Mouse (Mus musculus): ENCODE data around the gene Plxnb1. TPM values are rescaled to one million over a fixed set of nuclear protein-coding genes. Genes with fewer than 3 reads are reported as not detected.

The Plxnb1 gene
- polyA plus RNA-seq, 1 experiment from 2014 or later, result 19.8 TPM

- 97% methylated on average over 5 of the region's 5 CpGs for whole genome bisulfite sequencing
- Histone ChIP-seq H3K9me3 (ENCODE audit: low read length) (no peaks in the 10 kb centered on the region), H3K4me2 (replicated peaks; ENCODE audit: low read depth, low read length) (no peak overlapping the region), H3K27ac (ENCODE audit: low read length) (no peak overlapping the region), H3K4me1 (ENCODE audit: insufficient read depth, low read length) (peaks cover 7% of the 10 kb centered on the region), H3K4me3 (ENCODE audit: low read length) (no peak overlapping the region), H3K9ac (replicated peaks; ENCODE audit: low read length) (no peak overlapping the region), H3K36me3 (ENCODE audit: insufficient read depth, low read length) (peaks cover 52% of the 10 kb centered on the region), H3K27me3 (ENCODE audit: insufficient read depth, low read length) (no peaks in the 10 kb centered on the region)
- ATAC-seq (ENCODE audit: low FRiP score, low TSS enrichment), result no peak
Measured at GRCm38 (mm10) chr9:109060898-109061295, 34.3 kb upstream of the Plxnb1 start.

- no peak overlapping the region for H3K27ac ChIP-seq (ENCODE audit: low read length)
- 88% methylated on average over 3 of the region's 3 CpGs for WGBS
- no peak overlapping the region for H3K9ac ChIP-seq (replicated peaks; ENCODE audit: low read length)
- H3K4me1 ChIP-seq (ENCODE audit: insufficient read depth, low read length), result peaks cover 8% of the 10 kb centered on the region
- peaks cover 62% of the 10 kb centered on the region for H3K36me3 ChIP-seq (ENCODE audit: insufficient read depth, low read length)
- no peak for ATAC-seq (ENCODE audit: low FRiP score, low TSS enrichment)
- no peaks in the 10 kb centered on the region for H3K27me3 ChIP-seq (ENCODE audit: insufficient read depth, low read length)
- no peak overlapping the region for H3K4me2 ChIP-seq (replicated peaks; ENCODE audit: low read depth, low read length)
- no peaks in the 10 kb centered on the region for H3K9me3 ChIP-seq (ENCODE audit: low read length)
- no peak overlapping the region for H3K4me3 ChIP-seq (ENCODE audit: low read length)
Measured at GRCm38 (mm10) chr9:109068095-109068735, 27.0 kb upstream of the Plxnb1 start.

- H3K4me3 ChIP-seq (ENCODE audit: low read length), result peak within 1 kb of the TSS; percentile 91
- no peaks in the 10 kb centered on the region for H3K9me3 ChIP-seq (ENCODE audit: low read length)
- peak within 1 kb of the TSS; percentile 92 for H3K9ac ChIP-seq (replicated peaks; ENCODE audit: low read length)
- peaks cover 19% of the 10 kb centered on the region for H3K4me1 ChIP-seq (ENCODE audit: insufficient read depth, low read length)
- peak within 1 kb of the TSS; percentile 69 for H3K27ac ChIP-seq (ENCODE audit: low read length)
- peak within 1 kb of the TSS; percentile 93 for H3K4me2 ChIP-seq (replicated peaks; ENCODE audit: low read depth, low read length)
- ATAC-seq (ENCODE audit: low FRiP score, low TSS enrichment), result peak; percentile 99
- H3K27me3 ChIP-seq (ENCODE audit: insufficient read depth, low read length), result no peaks in the 10 kb centered on the region
- peaks cover 18% of the 10 kb centered on the region for H3K36me3 ChIP-seq (ENCODE audit: insufficient read depth, low read length)
- WGBS, result under 1% methylated on average over 57 of the region's 57 CpGs
Measured at GRCm38 (mm10) chr9:109073661-109074573, 21.3 kb upstream of the Plxnb1 start, which contains the start of gene Atrip. Atrip (minus strand) TSS chr9:109074124.

- no peak overlapping the region for H3K4me2 ChIP-seq (replicated peaks; ENCODE audit: low read depth, low read length)
- no peaks in the 10 kb centered on the region for H3K27me3 ChIP-seq (ENCODE audit: insufficient read depth, low read length)
- H3K4me1 ChIP-seq (ENCODE audit: insufficient read depth, low read length), result peaks cover 16% of the 10 kb centered on the region
- H3K9ac ChIP-seq (replicated peaks; ENCODE audit: low read length), result no peak overlapping the region
- 90% methylated on average over 3 of the region's 3 CpGs for WGBS
- no peak for ATAC-seq (ENCODE audit: low FRiP score, low TSS enrichment)
- H3K27ac ChIP-seq (ENCODE audit: low read length), result no peak overlapping the region
- no peaks in the 10 kb centered on the region for H3K9me3 ChIP-seq (ENCODE audit: low read length)
- H3K36me3 ChIP-seq (ENCODE audit: insufficient read depth, low read length), result peaks cover 14% of the 10 kb centered on the region
- no peak overlapping the region for H3K4me3 ChIP-seq (ENCODE audit: low read length)
Measured at GRCm38 (mm10) chr9:109080516-109080915, 14.7 kb upstream of the Plxnb1 start.

GRCm38 (mm10) chr9:109081749-109082123 is 13.5 kb upstream of the Plxnb1 start:
- Histone ChIP-seq H3K27ac (ENCODE audit: low read length) (peak overlapping the region; percentile 57), H3K9ac (replicated peaks; ENCODE audit: low read length) (peak overlapping the region; percentile 84), H3K4me1 (ENCODE audit: insufficient read depth, low read length) (peaks cover 16% of the 10 kb centered on the region), H3K9me3 (ENCODE audit: low read length) (no peaks in the 10 kb centered on the region), H3K27me3 (ENCODE audit: insufficient read depth, low read length) (no peaks in the 10 kb centered on the region), H3K4me3 (ENCODE audit: low read length) (peak overlapping the region; percentile 75), H3K36me3 (ENCODE audit: insufficient read depth, low read length) (peaks cover 14% of the 10 kb centered on the region), H3K4me2 (replicated peaks; ENCODE audit: low read depth, low read length) (peak overlapping the region; percentile 73)
- 3% methylated on average over 11 of the region's 11 CpGs for WGBS
- ATAC-seq (ENCODE audit: low FRiP score, low TSS enrichment), result peak; percentile 39; the same call in 1 of the 2 replicates

- no peaks in the 10 kb centered on the region for H3K27me3 ChIP-seq (ENCODE audit: insufficient read depth, low read length)
- under 1% methylated on average over 37 of the region's 37 CpGs for WGBS
- H3K4me1 ChIP-seq (ENCODE audit: insufficient read depth, low read length), result peaks cover 16% of the 10 kb centered on the region
- peak; percentile 97 for ATAC-seq (ENCODE audit: low FRiP score, low TSS enrichment)
- peak within 1 kb of the TSS; percentile 73 for H3K4me2 ChIP-seq (replicated peaks; ENCODE audit: low read depth, low read length)
- peaks cover 14% of the 10 kb centered on the region for H3K36me3 ChIP-seq (ENCODE audit: insufficient read depth, low read length)
- H3K9ac ChIP-seq (replicated peaks; ENCODE audit: low read length), result peak within 1 kb of the TSS; percentile 84
- peak within 1 kb of the TSS; percentile 57 for H3K27ac ChIP-seq (ENCODE audit: low read length)
- peak within 1 kb of the TSS; percentile 75 for H3K4me3 ChIP-seq (ENCODE audit: low read length)
- no peaks in the 10 kb centered on the region for H3K9me3 ChIP-seq (ENCODE audit: low read length)
Measured at GRCm38 (mm10) chr9:109082124-109082800, 12.9 kb upstream of the Plxnb1 start, which contains the start of the genes Ccdc51 and Tma7. Ccdc51 (plus strand) TSS chr9:109082493. Tma7 (minus strand) TSS chr9:109082587.

GRCm38 (mm10) chr9:109084922-109085321 is 10.3 kb upstream of the Plxnb1 start:
- H3K4me2 ChIP-seq (replicated peaks; ENCODE audit: low read depth, low read length), result no peak overlapping the region
- no peak for ATAC-seq (ENCODE audit: low FRiP score, low TSS enrichment)
- H3K4me1 ChIP-seq (ENCODE audit: insufficient read depth, low read length), result peaks cover 24% of the 10 kb centered on the region
- H3K27ac ChIP-seq (ENCODE audit: low read length), result no peak overlapping the region
- peaks cover 8% of the 10 kb centered on the region for H3K36me3 ChIP-seq (ENCODE audit: insufficient read depth, low read length)
- H3K9ac ChIP-seq (replicated peaks; ENCODE audit: low read length), result no peak overlapping the region
- WGBS, result 25% methylated on average over 2 of the region's 2 CpGs
- H3K9me3 ChIP-seq (ENCODE audit: low read length), result no peaks in the 10 kb centered on the region
- no peak overlapping the region for H3K4me3 ChIP-seq (ENCODE audit: low read length)
- no peaks in the 10 kb centered on the region for H3K27me3 ChIP-seq (ENCODE audit: insufficient read depth, low read length)

- no peak overlapping the region for H3K4me2 ChIP-seq (replicated peaks; ENCODE audit: low read depth, low read length)
- WGBS, result 14% methylated on average over 5 of the region's 5 CpGs
- no peaks in the 10 kb centered on the region for H3K27me3 ChIP-seq (ENCODE audit: insufficient read depth, low read length)
- H3K9me3 ChIP-seq (ENCODE audit: low read length), result no peaks in the 10 kb centered on the region
- peaks cover 24% of the 10 kb centered on the region for H3K4me1 ChIP-seq (ENCODE audit: insufficient read depth, low read length)
- H3K27ac ChIP-seq (ENCODE audit: low read length), result no peak overlapping the region
- ATAC-seq (ENCODE audit: low FRiP score, low TSS enrichment), result no peak
- no peak overlapping the region for H3K4me3 ChIP-seq (ENCODE audit: low read length)
- peak overlapping the region; percentile 47 for H3K9ac ChIP-seq (replicated peaks; ENCODE audit: low read length)
- peaks cover 8% of the 10 kb centered on the region for H3K36me3 ChIP-seq (ENCODE audit: insufficient read depth, low read length)
Measured at GRCm38 (mm10) chr9:109087987-109088386, 7.2 kb upstream of the Plxnb1 start.

GRCm38 (mm10) chr9:109090446-109090845 is 4.7 kb upstream of the Plxnb1 start:
- ATAC-seq (ENCODE audit: low FRiP score, low TSS enrichment), result no peak
- no peaks in the 10 kb centered on the region for H3K9me3 ChIP-seq (ENCODE audit: low read length)
- H3K9ac ChIP-seq (replicated peaks; ENCODE audit: low read length), result 0 out of 2 replicates have a peak overlapping the region, but pooled peaks have one; percentile 4
- no peak overlapping the region; the same call in 1 of the 2 replicates for H3K27ac ChIP-seq (ENCODE audit: low read length)
- whole genome bisulfite sequencing, result 44% methylated on average over 15 of the region's 15 CpGs
- peaks cover 8% of the 10 kb centered on the region for H3K36me3 ChIP-seq (ENCODE audit: insufficient read depth, low read length)
- H3K27me3 ChIP-seq (ENCODE audit: insufficient read depth, low read length), result no peaks in the 10 kb centered on the region
- H3K4me2 ChIP-seq (replicated peaks; ENCODE audit: low read depth, low read length), result no peak overlapping the region
- H3K4me3 ChIP-seq (ENCODE audit: low read length), result no peak overlapping the region
- peaks cover 36% of the 10 kb centered on the region for H3K4me1 ChIP-seq (ENCODE audit: insufficient read depth, low read length)

All from kidney, embryonic 16.5 days (tissue).